Mouse (Mus musculus) embryonic facial prominence, embryonic 11.5 days (tissue): Measurements from ENCODE around the gene Rnd2. TPM values are rescaled to one million over a fixed set of nuclear protein-coding genes. Genes with fewer than 3 reads are reported as not detected.
A peak's percentile ranks its signal among the peaks of the same experiment; 100 is the strongest.

Experiments
- ATAC-seq: fragments of 200-750 bp; cut with Nextera tagmentation; replicated peaks from 2 replicates; pipeline ENCODE4 v1.8.0; 2017; ENCODE audit warnings: low read depth; ENCODE audit not compliant: insufficient number of reproducible peaks, low FRiP score, low TSS enrichment
- DNase-seq: peaks from one replicate; pipeline ENCODE4 v3.0.0-alpha.2; 2015; ENCODE audit warnings: low spot score
- H3K27ac ChIP-seq: fragments of 300-500 bp; sonication (generic); replicated peaks from 2 replicates; pipeline ENCODE4 v1.5.1; 2014; ENCODE audit warnings: mild to moderate bottlenecking, low read depth, low read length, control low read depth
- H3K27me3 ChIP-seq: fragments of 300-500 bp; sonication (generic); 2 replicates; pipeline ENCODE4 v1.6.1; 2014; ENCODE audit warnings: mild to moderate bottlenecking, low read length, moderate library complexity, mixed read lengths; ENCODE audit not compliant: control insufficient read depth, insufficient read depth
- H3K36me3 ChIP-seq: fragments of 300-500 bp; sonication (generic); replicated peaks from 2 replicates; pipeline ENCODE4 v1.6.1; 2014; ENCODE audit warnings: low read depth, mild to moderate bottlenecking, low read length, moderate library complexity, mixed read lengths; ENCODE audit not compliant: control insufficient read depth, insufficient read depth
- H3K4me1 ChIP-seq: fragments of 300-500 bp; sonication (generic); 2 replicates; pipeline ENCODE4 v1.6.1; 2014; ENCODE audit warnings: low read length, mixed read lengths; ENCODE audit not compliant: control insufficient read depth, insufficient read depth
- H3K4me2 ChIP-seq: fragments of 300-500 bp; sonication (generic); 2 replicates; pipeline ENCODE4 v1.6.1; 2014; ENCODE audit warnings: low read depth, mild to moderate bottlenecking, control low read depth, low read length, moderate library complexity
- H3K4me3 ChIP-seq: fragments of 300-500 bp; sonication (generic); 2 replicates; pipeline ENCODE4 v1.5.1; 2014; ENCODE audit warnings: low read depth, low read length, control low read depth
- H3K9ac ChIP-seq: fragments of 300-500 bp; sonication (generic); replicated peaks from 2 replicates; pipeline ENCODE4 v1.6.1; 2014; ENCODE audit warnings: mild to moderate bottlenecking, control low read depth, low read length
- H3K9me3 ChIP-seq: fragments of 300-500 bp; sonication (generic); replicated peaks from 2 replicates; pipeline ENCODE4 v1.6.1; 2016; ENCODE audit warnings: mild to moderate bottlenecking, low read length, inconsistent platforms, mixed read lengths; ENCODE audit not compliant: control insufficient read depth
- WGBS: fragments of 180-500 bp; shearing (Covaris S2); extraction: QIAGEN DNeasy Blood & Tissue Kit; methylation state at CpG from one replicate; pipeline ENCODE4 v1.1.7; 2014; 5-methylcytosine and 5-hydroxymethylcytosine counted together
- polyA plus RNA-seq: library from polyadenylated mRNA; unstranded; fragments of >200 nt; fragmentation: Nextera tagmentation; extraction: Ambion mirVana; gene quantifications from 2 replicates; pipeline ENCODE4 v1.2.1, GENCODE M21; 2014

The Rnd2 gene
- polyA plus RNA-seq, 1 experiment from 2014 or later, result 9.4 TPM

- H3K9me3 ChIP-seq, result no peaks in the 10 kb centered on the region
- no peaks in the 10 kb centered on the region for H3K36me3 ChIP-seq
- no peaks in the 10 kb centered on the region for H3K27me3 ChIP-seq
- H3K4me2 ChIP-seq, result peak within 1 kb of the TSS; percentile 79
- ATAC-seq (peak; percentile 35; the same call in 1 of the 2 replicates), DNase-seq (no peak)
- H3K4me3 ChIP-seq, result peak within 1 kb of the TSS; percentile 74
- H3K27ac ChIP-seq, result peak within 1 kb of the TSS; percentile 30
- H3K4me1 ChIP-seq, result no peaks in the 10 kb centered on the region
- H3K9ac ChIP-seq, result peak within 1 kb of the TSS; percentile 66
- WGBS, result 4% methylated on average over 23 of the region's 23 CpGs
Measured at GRCm38 (mm10) chr11:101424105-101424851, 40.5 kb upstream of the Rnd2 start, which contains the start of gene Gm27029. Gene Gm27029, minus strand, starts transcription at chr11:101424796.

DNA sequence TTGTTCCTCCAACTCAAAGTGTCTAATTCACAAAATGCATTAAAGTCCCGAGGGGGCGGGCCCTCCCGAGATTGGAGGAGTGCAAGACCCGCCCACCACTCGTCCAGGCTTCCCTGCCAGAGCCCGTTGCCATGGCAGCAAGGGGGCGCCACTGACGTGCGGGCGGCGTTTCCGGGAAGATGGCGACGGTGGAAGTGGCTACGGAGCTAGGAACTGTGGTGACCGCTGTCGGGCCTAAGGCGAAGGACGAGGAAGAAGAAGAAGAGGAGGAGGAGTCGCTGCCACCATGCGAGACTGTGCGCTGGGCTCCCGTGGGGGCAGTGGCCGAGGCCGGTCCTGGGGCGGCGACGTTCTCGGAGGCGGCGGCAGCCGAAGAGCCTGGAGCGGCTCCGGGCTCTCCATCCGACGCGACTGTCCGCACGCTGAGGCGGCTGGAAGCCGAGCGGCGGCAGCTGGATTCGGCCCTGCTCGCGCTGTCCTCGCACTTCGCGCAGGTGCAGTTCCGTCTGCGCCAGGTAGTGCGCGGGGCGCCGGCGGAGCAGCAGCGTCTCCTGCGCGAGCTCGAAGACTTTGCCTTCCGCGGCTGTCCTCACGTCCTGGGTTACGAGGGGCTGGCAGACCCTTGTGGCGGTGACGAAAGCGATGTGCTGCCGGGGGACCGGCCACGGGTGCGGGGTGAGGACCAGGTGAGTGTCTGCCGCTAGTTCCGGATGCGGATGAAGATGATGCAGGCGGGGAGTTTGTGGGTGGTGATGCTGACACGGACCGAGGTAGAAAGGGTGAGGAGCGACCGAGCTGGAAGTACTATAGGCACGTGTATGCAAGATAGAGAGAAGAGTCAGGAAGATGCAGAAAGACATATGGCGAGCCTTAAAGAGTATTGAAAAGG, 39.6 kb upstream of the Rnd2 start, which contains the start of the genes Rundc1 and Ptges3l:
Gene Rundc1, plus strand, starts transcription at position 161 of the 889 bp plus-strand sequence.
Gene Ptges3l, minus strand, starts transcription at position 409 of the 889 bp plus-strand sequence.
- ATAC-seq (peak; percentile 83), DNase-seq (peak; percentile 99)
- under 1% methylated on average over 76 of the region's 81 CpGs for WGBS
- H3K4me2 ChIP-seq, result peak within 1 kb of the TSS; percentile 79
- H3K36me3 ChIP-seq, result peaks cover under 1% of the 10 kb centered on the region; the same call in 1 of the 2 replicates
- peak within 1 kb of the TSS; percentile 66 for H3K9ac ChIP-seq
- no peaks in the 10 kb centered on the region for H3K4me1 ChIP-seq
- no peaks in the 10 kb centered on the region for H3K27me3 ChIP-seq
- H3K9me3 ChIP-seq, result no peaks in the 10 kb centered on the region
- H3K4me3 ChIP-seq, result peak within 1 kb of the TSS; percentile 74
- peak within 1 kb of the TSS; percentile 30 for H3K27ac ChIP-seq

- H3K9ac ChIP-seq, result no peak overlapping the region
- ATAC-seq (no peak), DNase-seq (no peak)
- no peak overlapping the region for H3K27ac ChIP-seq
- WGBS, result 65% methylated on average over 8 of the region's 8 CpGs
- no peaks in the 10 kb centered on the region for H3K9me3 ChIP-seq
- H3K4me3 ChIP-seq, result peak overlapping the region; percentile 74
- H3K36me3 ChIP-seq, result peaks cover 2% of the 10 kb centered on the region; the same call in 1 of the 2 replicates
- peak overlapping the region; percentile 79 for H3K4me2 ChIP-seq
- no peaks in the 10 kb centered on the region for H3K27me3 ChIP-seq
- no peaks in the 10 kb centered on the region for H3K4me1 ChIP-seq
Measured at GRCm38 (mm10) chr11:101426165-101426564, 38.6 kb upstream of the Rnd2 start.

DNA sequence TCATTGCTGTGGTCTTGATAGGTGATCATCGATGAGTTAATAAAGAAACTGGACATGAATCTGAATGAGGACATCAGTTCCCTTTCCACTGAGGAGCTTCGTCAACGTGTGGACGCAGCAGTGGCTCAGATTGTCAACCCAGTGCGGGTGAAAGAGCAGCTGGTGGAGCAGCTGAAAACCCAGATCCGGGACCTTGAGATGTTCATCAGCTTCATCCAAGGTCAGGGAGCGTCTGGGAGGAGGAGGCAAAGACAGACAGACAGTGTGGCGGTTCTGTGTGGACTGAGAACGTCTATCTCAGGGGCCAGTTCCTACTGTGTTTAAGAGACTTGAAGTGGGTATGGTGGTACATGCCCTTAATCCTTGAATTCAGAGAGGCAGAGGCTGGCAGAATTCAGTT, 33.5 kb upstream of the Rnd2 start:
- 92% methylated on average over 9 of the region's 9 CpGs for WGBS
- no peak overlapping the region for H3K27ac ChIP-seq
- H3K27me3 ChIP-seq, result no peaks in the 10 kb centered on the region
- no peak overlapping the region for H3K4me3 ChIP-seq
- H3K4me2 ChIP-seq, result no peak overlapping the region
- no peaks in the 10 kb centered on the region for H3K9me3 ChIP-seq
- no peak for DNase-seq
- H3K9ac ChIP-seq, result no peak overlapping the region
- peaks cover 4% of the 10 kb centered on the region for H3K36me3 ChIP-seq
- ATAC-seq, result no peak
- no peaks in the 10 kb centered on the region for H3K4me1 ChIP-seq

DNA sequence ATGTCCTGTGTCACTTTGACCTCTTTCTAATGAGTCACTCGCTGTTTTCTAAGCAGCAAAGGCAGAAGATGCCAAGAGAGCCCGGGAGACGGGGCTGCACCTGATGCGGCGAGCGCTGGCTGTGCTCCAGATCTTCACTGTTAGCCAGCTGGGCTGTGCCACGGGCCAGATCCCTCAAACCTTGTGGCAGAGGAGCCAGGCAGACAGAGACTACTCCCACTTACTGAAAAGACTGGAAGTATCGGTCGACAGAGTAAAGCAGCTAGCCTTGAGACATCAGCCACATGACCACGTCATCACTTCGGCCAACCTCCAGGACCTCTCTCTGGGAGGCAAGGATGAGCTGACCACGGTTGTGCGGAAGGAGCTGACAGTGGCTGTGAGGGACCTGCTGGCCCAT, 31.4 kb upstream of the Rnd2 start:
- Histone ChIP-seq H3K36me3 (peaks cover 4% of the 10 kb centered on the region), H3K9me3 (no peaks in the 10 kb centered on the region)
- WGBS, result 92% methylated on average over 13 of the region's 13 CpGs

GRCm38 (mm10) chr11:101435831-101436230, 29.0 kb upstream of the Rnd2 start:
- ATAC-seq, result no peak
- Histone ChIP-seq H3K27me3 (no peaks in the 10 kb centered on the region), H3K9me3 (no peaks in the 10 kb centered on the region), H3K4me3 (no peak overlapping the region), H3K4me2 (no peak overlapping the region), H3K27ac (no peak overlapping the region), H3K4me1 (no peaks in the 10 kb centered on the region), H3K36me3 (peaks cover 2% of the 10 kb centered on the region), H3K9ac (no peak overlapping the region)
- DNase-seq, result no peak
- WGBS, result 85% methylated on average over 4 of the region's 4 CpGs

More for the DNA sequence above, 31.4 kb upstream of the Rnd2 start:
- Histone ChIP-seq H3K4me1 (no peaks in the 10 kb centered on the region), H3K9ac (no peak overlapping the region), H3K4me3 (no peak overlapping the region), H3K4me2 (no peak overlapping the region), H3K27me3 (no peaks in the 10 kb centered on the region), H3K27ac (no peak overlapping the region)
- ATAC-seq (no peak), DNase-seq (no peak)

GRCm38 (mm10) chr11:101436916-101437315, 27.9 kb upstream of the Rnd2 start:
- Histone ChIP-seq H3K36me3 (peaks cover 2% of the 10 kb centered on the region), H3K9me3 (no peaks in the 10 kb centered on the region), H3K9ac (no peak overlapping the region), H3K27ac (no peak overlapping the region), H3K4me3 (no peak overlapping the region), H3K4me1 (no peaks in the 10 kb centered on the region), H3K27me3 (no peaks in the 10 kb centered on the region), H3K4me2 (no peak overlapping the region)
- DNase-seq (no peak), ATAC-seq (no peak)
- 79% methylated on average over 4 of the region's 4 CpGs for WGBS
